Mouse (Mus musculus): ENCODE data around the gene AI464131.
A peak's percentile ranks its signal among the peaks of the same experiment; 100 is the strongest.

Gene AI464131

DNA sequence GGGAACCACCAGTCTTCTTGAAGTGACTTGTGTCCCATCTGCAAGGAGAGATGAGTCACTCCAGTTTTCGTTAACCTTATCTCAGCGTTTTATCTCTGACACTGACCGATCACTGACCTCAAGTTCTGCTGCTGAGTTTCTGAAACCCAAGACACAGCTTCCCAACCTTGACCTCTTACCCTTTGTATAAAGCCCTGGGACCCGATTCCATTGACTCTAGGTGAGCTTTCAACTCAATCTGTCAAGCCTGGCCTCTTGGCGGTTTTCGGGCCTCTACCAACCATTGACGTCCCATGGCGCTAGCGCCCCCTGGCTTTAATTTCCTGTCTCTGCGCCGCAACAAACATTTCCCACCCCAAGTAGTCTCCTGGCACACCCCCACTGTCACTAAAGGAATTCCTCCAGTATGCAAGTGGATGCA is 2.3 kb upstream of the AI464131 start:
- DNase-seq (ENCODE audit: low spot score) = no peak

DNA sequence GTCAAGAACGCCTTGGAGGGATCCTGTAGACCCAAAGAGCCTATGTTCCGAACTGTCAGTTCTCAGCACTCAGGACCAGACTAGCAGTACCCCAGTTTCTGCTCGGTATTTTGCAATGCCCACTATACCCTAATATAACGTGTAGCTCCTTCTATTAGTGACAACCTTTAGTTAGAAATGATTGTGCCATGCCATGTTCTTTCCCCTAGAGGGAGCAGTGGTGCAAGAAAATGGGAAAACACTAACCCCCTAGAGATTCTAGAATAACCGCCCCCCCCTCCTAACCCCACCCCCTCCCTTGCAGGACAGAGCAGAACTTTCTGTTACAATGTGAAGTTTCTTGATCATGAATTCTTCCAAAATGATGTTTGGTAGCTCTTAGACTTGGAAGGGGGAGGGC is 1.4 kb upstream of the AI464131 start:
- DNase-seq (ENCODE audit: low spot score) = no peak

- DNase-seq (ENCODE audit: low spot score) = peak; percentile 68
These were observed 520 bp downstream of the AI464131 start for GRCm38 (mm10) chr4:41502171-41502940.

DNA sequence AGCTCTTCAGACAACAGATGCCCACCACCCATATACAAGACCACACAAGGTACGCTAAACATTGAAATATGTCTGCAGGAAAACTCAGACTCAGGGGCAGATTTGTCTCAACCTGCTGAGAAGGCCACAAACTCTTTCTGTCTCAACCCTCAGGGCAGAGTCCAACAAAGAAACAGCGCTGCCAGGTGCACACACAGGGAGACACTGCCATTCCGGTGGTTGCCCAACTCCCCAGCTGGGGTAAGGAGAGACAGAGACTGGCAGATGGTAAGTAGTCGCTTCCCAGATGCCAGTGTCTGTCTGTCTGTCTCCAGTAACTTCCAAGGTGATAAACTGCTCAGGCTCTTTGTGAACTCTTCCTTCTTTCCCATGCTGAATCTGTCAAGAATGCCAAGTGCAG is 2.1 kb downstream of the AI464131 start:
- no peak for DNase-seq (ENCODE audit: low spot score)

DNA sequence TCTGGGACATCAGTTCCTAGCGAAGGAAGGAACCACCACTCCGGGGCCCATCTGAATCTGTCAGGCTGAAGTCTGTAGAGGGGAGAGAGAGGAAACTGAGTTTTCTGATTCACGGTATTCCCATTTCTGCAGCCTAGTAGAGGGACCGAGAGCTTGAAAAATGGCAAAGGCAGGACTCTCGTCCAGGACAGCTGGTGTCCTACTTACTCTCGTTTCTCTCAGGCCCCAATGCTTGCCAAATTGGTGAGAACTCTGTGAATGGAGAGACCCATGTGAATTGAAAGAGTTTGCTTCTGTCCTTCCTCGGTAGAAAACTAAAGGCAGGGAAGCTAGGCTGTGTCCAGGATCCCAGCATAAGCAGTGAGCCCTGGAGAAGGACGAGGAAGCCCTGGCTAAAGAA is 3.3 kb downstream of the AI464131 start:
- DNase-seq (ENCODE audit: low spot score) = no peak

- DNase-seq (ENCODE audit: low spot score) = peak; percentile 65
These were observed 3.9 kb downstream of the AI464131 start for GRCm38 (mm10) chr4:41498921-41499391.

- peak; percentile 17 for DNase-seq (ENCODE audit: low spot score)
These were observed 4.7 kb downstream of the AI464131 start for GRCm38 (mm10) chr4:41497995-41498845.

- DNase-seq (ENCODE audit: low spot score) = peak; percentile 83
These were observed 5.3 kb downstream of the AI464131 start for GRCm38 (mm10) chr4:41497579-41497978.

DNA sequence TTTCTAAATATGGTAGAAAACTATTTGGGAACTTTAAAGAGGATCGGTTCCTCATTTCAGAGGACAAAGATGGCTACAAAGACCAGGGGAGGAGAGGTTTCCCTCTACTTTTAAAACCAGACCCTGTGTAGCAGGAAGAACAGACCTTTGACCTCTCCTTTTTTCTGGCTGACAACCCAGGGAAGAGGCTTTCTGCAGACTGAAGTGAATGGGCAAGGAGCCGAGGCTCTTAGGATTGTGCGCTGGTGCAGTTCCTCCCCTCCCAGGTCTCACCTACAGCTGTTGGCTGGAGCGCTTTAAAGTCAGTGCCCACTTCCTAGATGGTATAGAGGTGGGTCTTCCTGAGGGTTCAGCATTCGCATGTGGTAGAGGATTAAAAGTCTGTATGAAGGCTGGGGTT is 5.8 kb downstream of the AI464131 start:
- DNase-seq (ENCODE audit: low spot score) = no peak

GRCm38 (mm10) chr4:41495850-41496249 is 7.0 kb downstream of the AI464131 start:
- DNase-seq (ENCODE audit: low spot score) = no peak

DNA sequence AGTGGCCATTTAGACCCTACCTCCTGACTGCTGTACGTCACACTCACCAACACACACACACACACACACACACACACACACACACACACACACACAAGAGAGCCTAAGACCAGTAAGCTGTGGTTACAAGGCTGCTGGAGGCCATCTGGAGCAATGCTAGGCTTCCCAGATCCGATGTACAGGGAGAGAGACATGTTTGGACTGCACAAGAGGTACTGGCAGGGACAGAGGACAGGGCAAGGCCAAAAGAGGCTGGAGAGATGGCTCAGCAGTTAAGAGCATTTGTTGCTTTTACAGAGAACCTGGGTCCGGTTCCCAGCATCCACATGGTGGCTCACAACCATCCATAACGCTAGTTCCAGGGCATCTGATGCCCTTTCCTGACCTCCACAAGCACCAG is 7.8 kb downstream of the AI464131 start:
- DNase-seq (ENCODE audit: low spot score) = no peak

- no peak for DNase-seq (ENCODE audit: low spot score)
These were observed 8.5 kb downstream of the AI464131 start for GRCm38 (mm10) chr4:41494378-41494777.

- DNase-seq (ENCODE audit: low spot score) = no peak
These were observed 9.3 kb downstream of the AI464131 start for GRCm38 (mm10) chr4:41493464-41494116.

DNA sequence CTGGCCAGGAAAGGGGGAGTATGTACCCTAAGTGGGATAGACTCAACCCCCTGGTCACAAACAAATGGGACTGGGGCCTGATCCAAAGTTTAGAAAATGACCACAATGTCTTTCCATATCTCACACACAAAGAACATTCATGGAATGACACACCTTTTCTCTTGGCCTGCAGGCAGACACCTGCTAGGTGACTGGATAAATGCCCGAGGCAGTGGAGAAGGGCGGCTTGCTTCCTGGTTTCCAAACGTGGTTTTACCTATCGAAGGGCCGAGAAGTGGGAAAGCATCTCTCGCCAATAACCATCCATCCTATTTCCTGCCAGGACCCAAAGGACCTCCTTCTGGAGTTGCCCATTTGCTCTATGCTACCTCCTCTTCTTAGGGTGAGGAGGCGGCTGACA is 9.9 kb downstream of the AI464131 start:
- DNase-seq (ENCODE audit: low spot score) = no peak

DNA sequence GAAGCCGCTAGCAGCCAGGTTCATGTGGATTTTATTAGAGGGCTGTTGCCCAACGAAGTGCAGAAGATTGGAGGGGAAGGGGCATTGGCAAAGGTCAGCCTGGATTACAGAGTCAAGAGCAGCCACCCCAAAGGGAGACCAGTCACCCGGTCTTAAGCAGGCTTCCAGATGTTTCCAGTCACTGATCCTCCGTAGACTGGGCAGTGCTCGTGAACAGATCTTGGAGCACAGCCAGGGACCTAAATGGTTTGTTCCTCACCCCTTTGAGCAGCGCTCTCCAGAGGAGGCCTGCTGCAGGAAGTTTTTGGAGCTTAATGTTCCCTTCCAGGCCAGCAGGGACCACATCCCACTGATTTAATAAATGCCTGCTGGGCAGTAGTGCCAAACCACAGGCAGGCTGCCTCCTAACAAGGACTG is 21.3 kb downstream of the AI464131 start:
- DNase-seq (ENCODE audit: low spot score) = peak; percentile 23

DNA sequence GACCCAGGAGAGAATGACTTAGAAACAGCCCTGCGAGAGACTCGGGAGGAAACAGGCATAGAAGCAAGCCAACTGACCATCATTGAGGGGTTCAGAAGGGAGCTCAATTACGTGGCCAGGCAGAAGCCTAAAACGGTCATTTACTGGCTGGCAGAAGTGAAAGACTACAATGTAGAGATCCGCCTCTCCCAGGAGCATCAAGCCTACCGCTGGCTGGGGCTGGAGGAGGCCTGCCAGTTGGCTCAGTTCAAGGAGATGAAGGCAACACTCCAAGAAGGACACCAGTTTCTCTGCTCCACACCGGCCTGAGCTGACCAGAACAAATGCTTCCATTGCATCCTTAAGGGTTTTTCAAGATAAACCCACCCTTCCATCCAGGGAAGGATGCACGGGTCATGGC is 22.6 kb downstream of the AI464131 start:
- no peak for DNase-seq (ENCODE audit: low spot score)

DNA sequence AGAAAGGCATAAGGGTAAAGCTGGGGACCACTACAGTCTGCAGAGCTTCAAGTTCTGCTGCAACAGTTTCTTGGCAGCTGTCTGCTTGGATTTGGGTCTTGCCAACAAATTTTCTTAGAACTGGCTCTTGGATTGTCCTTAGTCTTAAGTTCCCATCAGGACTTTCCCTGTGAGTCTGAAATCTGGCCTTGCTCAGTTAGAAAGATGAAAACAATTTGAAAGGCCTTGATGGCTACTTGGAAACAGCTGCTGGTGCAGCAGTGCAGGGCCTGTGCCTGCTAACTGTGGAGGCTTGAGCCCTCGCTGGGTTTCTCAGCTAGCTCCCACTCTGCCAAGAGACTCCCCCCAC is 23.4 kb downstream of the AI464131 start:
- no peak for DNase-seq (ENCODE audit: low spot score)

- DNase-seq (ENCODE audit: low spot score) = peak; percentile 21
These were observed 24.0 kb downstream of the AI464131 start for GRCm38 (mm10) chr4:41478751-41479455.

GRCm38 (mm10) chr4:41477648-41478160 is 25.2 kb downstream of the AI464131 start:
- no peak for DNase-seq (ENCODE audit: low spot score)

DNA sequence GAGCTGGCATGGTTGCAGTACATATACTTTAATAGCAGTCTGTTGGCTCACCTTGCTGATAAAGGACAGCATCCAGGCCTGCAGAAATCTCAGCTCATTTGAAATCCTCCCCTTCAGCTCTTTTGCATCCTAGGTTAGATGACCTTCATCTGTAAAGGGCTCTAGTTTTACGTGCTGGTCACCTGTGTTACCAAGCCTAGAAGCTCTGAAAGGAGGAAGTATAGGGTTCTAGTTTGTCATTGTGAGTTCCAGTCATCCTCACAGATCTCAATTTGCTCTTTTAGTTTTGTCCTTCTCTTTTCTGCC is 31.5 kb downstream of the AI464131 start:
- DNase-seq (ENCODE audit: low spot score) = no peak

DNA sequence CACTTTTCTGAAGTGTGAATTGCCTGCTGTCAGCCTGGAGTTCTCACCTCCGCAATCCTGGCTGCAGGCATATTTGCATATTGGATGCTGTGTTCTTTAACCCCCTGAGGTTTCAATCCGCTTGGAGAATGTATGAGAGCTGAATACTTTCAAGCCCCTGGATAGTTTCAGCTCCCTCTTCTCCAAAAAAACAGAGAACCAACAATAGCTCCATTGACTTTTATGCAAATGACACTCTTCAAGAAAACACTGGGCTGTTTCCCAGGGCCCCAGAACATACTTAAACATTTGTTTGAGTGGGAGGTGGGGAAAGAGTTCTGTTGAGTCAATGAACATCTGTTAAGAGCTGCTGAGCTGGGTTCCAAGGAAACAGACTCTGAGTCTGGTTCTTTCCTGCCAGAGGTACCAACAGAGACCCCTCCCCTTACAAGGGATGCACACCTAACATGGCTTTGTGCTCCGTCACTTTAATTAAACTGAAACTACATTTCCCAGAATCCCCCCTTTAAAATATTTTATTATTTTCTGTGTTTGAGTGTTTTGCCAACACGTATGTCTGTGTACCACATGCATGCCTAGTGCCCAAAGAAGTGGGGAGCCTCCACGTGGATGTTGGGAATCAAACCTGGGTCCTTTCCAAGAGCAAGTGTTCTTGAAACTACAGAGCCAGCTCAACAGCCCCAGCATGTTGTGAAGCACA is 32.0 kb downstream of the AI464131 start:
- DNase-seq (ENCODE audit: low spot score) = no peak

All from embryo, embryonic 10 days (tissue).